Mouse (Mus musculus) liver, adult 2 months (tissue): ENCODE measurements around the gene Olfr430. TPM values are rescaled to one million over a fixed set of nuclear protein-coding genes. Genes with fewer than 3 reads are reported as not detected.
"Not testable (repeated sequence)": the region's sequence is repeated elsewhere in the genome, so short reads cannot be mapped to it uniquely, and the experiment has no call there.

Source experiments
- DNase-seq: peaks from one replicate; pipeline ENCODE4 v3.0.0-alpha.2; 2011; ENCODE audit warnings: low read depth, low spot score; ENCODE audit errors: extremely low read depth
- H3K27ac ChIP-seq: fragments of 200-500 bp; replicated peaks from 2 replicates; pipeline ENCODE4 v1.5.1; 2012; ENCODE audit warnings: low read depth, mild to moderate bottlenecking, control low read depth, inconsistent platforms, low read length; ENCODE audit not compliant: insufficient read depth
- H3K27me3 ChIP-seq: fragments of 200-500 bp; 2 replicates; pipeline ENCODE4 v1.6.1; 2012; ENCODE audit warnings: mild to moderate bottlenecking, moderate library complexity, low read length, inconsistent platforms; ENCODE audit not compliant: control insufficient read depth, insufficient read depth
- H3K36me3 ChIP-seq: fragments of 200-500 bp; 2 replicates; pipeline ENCODE4 v1.6.1; 2012; ENCODE audit warnings: low read length, inconsistent platforms; ENCODE audit not compliant: control insufficient read depth, insufficient read depth
- H3K4me1 ChIP-seq: fragments of 200-500 bp; 2 replicates; pipeline ENCODE4 v1.6.1; 2011; ENCODE audit warnings: low read length; ENCODE audit not compliant: control insufficient read depth, insufficient read depth
- H3K4me3 ChIP-seq: fragments of 200-500 bp; 2 replicates; pipeline ENCODE4 v1.5.1; 2011; ENCODE audit warnings: low read depth, mild to moderate bottlenecking, control low read depth, low read length, moderate library complexity; ENCODE audit not compliant: insufficient read depth
- H3K79me2 ChIP-seq: fragments of 200-500 bp; 2 replicates; pipeline ENCODE4 v1.6.1; 2012; ENCODE audit warnings: inconsistent platforms, mild to moderate bottlenecking, low read length, moderate library complexity; ENCODE audit not compliant: control insufficient read depth, insufficient read depth
- H3K9ac ChIP-seq: fragments of 200-500 bp; 2 replicates; pipeline ENCODE4 v1.6.1; 2012; ENCODE audit warnings: low read depth, mild to moderate bottlenecking, control low read depth, inconsistent platforms, low read length
- CTCF ChIP-seq: fragments of 200-500 bp; IDR thresholded peaks from 2 replicates; pipeline ENCODE4 v1.5.1; 2011; ENCODE audit warnings: low read depth, low read length, control low read depth
- POLR2A ChIP-seq: fragments of 200-500 bp; IDR thresholded peaks from 2 replicates; pipeline ENCODE4 v1.6.1; 2011; ENCODE audit warnings: low read length, control low read depth; ENCODE audit not compliant: insufficient read depth; ENCODE audit errors: extremely low read depth
- WGBS: fragments of 180-500 bp; shearing (Covaris S2); methylation state at CpG from one replicate; pipeline ENCODE4 v1.1.7; 2018; 5-methylcytosine and 5-hydroxymethylcytosine counted together
- polyA plus RNA-seq: library from polyadenylated mRNA; depleted of rRNA; stranded (reverse); fragments of >200 nt; gene quantifications from 2 replicates; pipeline ENCODE4 v1.2.3, GENCODE M21; 2012
- total RNA-seq: library from RNA; depleted of rRNA; stranded (reverse); fragments of >200 nt; gene quantifications from 2 replicates; pipeline ENCODE4 v1.2.3, GENCODE M21; 2014

Olfr430 gene
- total and polyA plus RNA-seq, 2 experiments, result not detected

- no peak overlapping the region for H3K4me3 ChIP-seq
- H3K79me2 ChIP-seq, result no peaks in the 10 kb centered on the region
- no peak overlapping the region for H3K27ac ChIP-seq
- no peak overlapping the region for H3K9ac ChIP-seq
- DNase-seq, result no peak
- H3K27me3 ChIP-seq, result no peaks in the 10 kb centered on the region
- no peaks in the 10 kb centered on the region for H3K4me1 ChIP-seq
- TF ChIP-seq POLR2A (no peak), CTCF (no peak)
- H3K36me3 ChIP-seq, result no peaks in the 10 kb centered on the region
- WGBS, result 62% methylated on average over 2 of the region's 2 CpGs
These were observed 22.0 kb upstream of the Olfr430 start for GRCm38 (mm10) chr1:174044431-174044830.

DNA sequence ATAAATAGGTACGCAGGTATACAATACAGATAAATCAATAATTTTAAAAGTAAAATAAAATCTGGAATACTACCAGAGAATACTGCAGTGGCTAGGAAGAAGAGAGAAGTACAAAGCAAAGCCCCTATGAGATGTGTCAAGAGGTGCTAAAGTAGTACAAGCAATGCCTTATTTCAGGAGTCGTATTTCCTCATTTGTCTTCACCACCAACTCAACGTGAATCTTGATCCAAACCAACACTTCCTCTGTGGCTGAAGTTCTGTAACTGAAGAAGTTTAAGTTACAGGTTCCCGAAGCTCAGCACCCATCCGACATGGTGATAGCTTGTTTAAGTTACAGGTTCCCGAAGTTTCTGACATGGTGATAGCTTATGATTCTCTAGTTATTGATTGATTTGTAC is 18.2 kb upstream of the Olfr430 start:
- H3K4me3 ChIP-seq, DNase-seq, H3K27ac ChIP-seq, H3K4me1 ChIP-seq, H3K36me3 ChIP-seq, H3K9ac ChIP-seq, H3K27me3 ChIP-seq, H3K79me2 ChIP-seq: not testable (repeated sequence)
- WGBS, result 73% methylated on average over 6 of the region's 6 CpGs

DNA sequence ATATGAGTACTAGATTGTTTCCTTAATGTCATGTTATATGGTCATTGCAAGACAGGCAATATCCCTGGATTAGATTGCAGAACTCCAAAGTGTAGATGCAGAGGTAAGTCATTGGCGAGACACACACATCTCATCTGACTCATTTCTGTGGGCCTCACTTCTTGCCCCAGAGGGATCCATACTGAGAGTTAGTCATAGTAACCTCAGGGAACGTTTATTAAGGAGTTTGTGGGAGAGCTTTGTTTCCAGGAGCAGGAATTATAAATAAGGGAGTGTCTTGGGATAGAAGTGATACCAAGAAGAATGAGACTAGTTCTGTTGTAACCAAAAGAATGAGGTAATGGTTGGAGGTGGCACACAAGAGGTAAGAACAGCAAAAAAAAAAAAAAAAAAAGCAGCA is 17.5 kb upstream of the Olfr430 start, which contains the start of gene Olfr432:
Gene Olfr432 (plus strand): TSS at position 313 of the 400 bp plus-strand sequence.
- TF ChIP-seq CTCF (no peak), POLR2A (no peak)
- 53% methylated on average over 2 of the region's 2 CpGs for WGBS
- no peak for DNase-seq
- Histone ChIP-seq H3K9ac (no peak within 1 kb of the TSS), H3K79me2 (no peaks in the 10 kb centered on the region), H3K4me1 (no peaks in the 10 kb centered on the region), H3K4me3 (no peak within 1 kb of the TSS), H3K27ac (no peak within 1 kb of the TSS), H3K36me3 (no peaks in the 10 kb centered on the region), H3K27me3 (no peaks in the 10 kb centered on the region)

DNA sequence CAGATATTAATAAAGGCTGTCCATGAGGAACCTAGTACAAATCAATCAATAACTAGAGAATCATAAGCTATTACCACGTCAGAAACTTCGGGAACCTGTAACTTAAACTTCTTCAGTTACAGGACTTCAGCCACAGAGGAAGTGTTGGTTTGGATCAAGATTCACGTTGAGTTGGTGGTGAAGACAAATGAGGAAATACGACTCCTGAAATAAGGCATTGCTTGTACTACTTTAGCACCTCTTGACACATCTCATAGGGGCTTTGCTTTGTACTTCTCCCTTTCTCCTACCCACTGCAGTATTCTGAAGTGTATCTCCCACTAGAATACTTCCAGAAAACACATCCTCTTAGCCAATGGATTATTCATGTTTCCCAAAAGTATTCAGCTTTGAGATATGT is 17.0 kb upstream of the Olfr430 start:
- WGBS, result 74% methylated on average over 4 of the region's 4 CpGs
- not testable (repeated sequence) for H3K9ac ChIP-seq, H3K4me3 ChIP-seq, DNase-seq, H3K36me3 ChIP-seq, H3K27me3 ChIP-seq, H3K79me2 ChIP-seq, H3K27ac ChIP-seq, H3K4me1 ChIP-seq

GRCm38 (mm10) chr1:174050532-174050931 is 15.9 kb upstream of the Olfr430 start:
- H3K27me3 ChIP-seq, result no peaks in the 10 kb centered on the region
- no peak overlapping the region for H3K4me3 ChIP-seq
- no peaks in the 10 kb centered on the region for H3K4me1 ChIP-seq
- H3K27ac ChIP-seq, result no peak overlapping the region
- 74% methylated on average over 4 of the region's 4 CpGs for WGBS
- no peaks in the 10 kb centered on the region for H3K36me3 ChIP-seq
- DNase-seq, result no peak
- no peak overlapping the region for H3K9ac ChIP-seq
- H3K79me2 ChIP-seq, result no peaks in the 10 kb centered on the region
- TF ChIP-seq CTCF (no peak), POLR2A (no peak)

- no peaks in the 10 kb centered on the region for H3K79me2 ChIP-seq
- no peaks in the 10 kb centered on the region for H3K27me3 ChIP-seq
- no peak for TF ChIP-seq CTCF
- no peak for TF ChIP-seq POLR2A
- H3K27ac ChIP-seq, result no peak overlapping the region
- no peak for DNase-seq
- H3K4me1 ChIP-seq, result no peaks in the 10 kb centered on the region
- H3K9ac ChIP-seq, result no peak overlapping the region
- no peak overlapping the region for H3K4me3 ChIP-seq
- no peaks in the 10 kb centered on the region for H3K36me3 ChIP-seq
- WGBS, result 76% methylated on average over 4 of the region's 4 CpGs
These were observed 14.9 kb upstream of the Olfr430 start for GRCm38 (mm10) chr1:174051515-174051914.
